Mouse (Mus musculus): Measurements from ENCODE around the gene Exoc2. TPM values are rescaled to one million over a fixed set of nuclear protein-coding genes. Genes with fewer than 3 reads are reported as not detected.

Gene Exoc2
- polyA plus RNA-seq, 1 experiment from 2014 or later = 17.1 TPM

DNA sequence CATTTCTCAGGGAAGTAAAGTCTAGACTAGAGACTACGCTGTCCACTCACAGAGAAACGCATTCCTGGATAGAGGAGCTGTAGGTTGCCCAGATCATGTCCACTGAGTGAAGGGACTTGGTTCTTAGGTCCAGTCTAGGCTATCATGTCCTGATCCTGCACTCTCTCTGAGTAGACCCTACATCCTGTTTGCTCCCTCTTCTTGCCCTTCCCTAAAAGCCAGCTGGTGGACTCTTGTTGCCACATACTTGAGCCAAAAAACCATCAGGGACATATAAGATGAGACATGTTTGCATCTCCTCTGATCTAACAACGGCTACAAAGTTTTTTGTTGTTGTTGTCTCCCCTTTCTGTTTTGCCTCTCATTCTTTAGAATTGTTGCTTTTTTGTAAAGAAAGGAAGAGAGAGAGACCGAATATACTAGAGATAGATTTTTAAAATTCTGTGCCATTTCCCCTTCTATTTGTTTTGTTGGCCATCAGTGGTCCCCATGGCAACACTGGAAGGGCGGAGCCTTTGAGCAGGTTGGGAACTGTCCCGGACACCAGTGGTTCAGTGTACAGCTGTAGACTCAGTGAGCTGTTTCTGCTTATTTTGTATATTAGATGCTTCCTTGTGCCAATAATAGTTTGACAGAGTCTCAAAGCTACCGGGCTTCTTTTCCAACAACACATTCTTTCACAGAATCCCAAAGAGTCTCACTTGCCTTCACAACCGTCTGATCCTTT lies 209.7 kb downstream of the Exoc2 start:
- DNase-seq (ENCODE audit: low spot score) (peak; percentile 78), ATAC-seq (peak; percentile 91)
- Histone ChIP-seq H3K27me3 (replicated peaks; ENCODE audit: insufficient read depth, low read length) (no peaks in the 10 kb centered on the region), H3K4me1 (ENCODE audit: insufficient read depth, low read depth, low read length) (no peaks in the 10 kb centered on the region), H3K36me3 (ENCODE audit: insufficient read depth, low read length) (no peaks in the 10 kb centered on the region), H3K9me3 (ENCODE audit: low read length) (no peaks in the 10 kb centered on the region), H3K9ac (replicated peaks; ENCODE audit: low read depth) (no peak overlapping the region), H3K4me3 (ENCODE audit: low read depth, low read length) (no peak overlapping the region), H3K4me2 (replicated peaks; ENCODE audit: low read depth, low read length) (no peak overlapping the region), H3K27ac (ENCODE audit: low read length) (no peak overlapping the region)
- TF ChIP-seq CTCF (IDR thresholded peaks at IDR 0.05) (no peak), EP300 (IDR thresholded peaks at IDR 0.05) (no peak)
- WGBS = 58% methylated on average over 8 of the region's 8 CpGs

Other genes with a start within 250 kb of the Exoc2 start
- 0.21 and 0.33 TPM in 2 replicates for gene Irf4, start 224.9 kb downstream of the Exoc2 start, polyA plus RNA-seq (2015; fragmentation: Nextera tagmentation; extraction: Ambion mirVana)
- gene Hus1b, start 26.3 kb downstream of the Exoc2 start, polyA plus RNA-seq (2015; fragmentation: Nextera tagmentation; extraction: Ambion mirVana) = 0.19 TPM in 1 of 2 replicates, not detected in the other
- gene Gm5447, start 111 bp upstream of the Exoc2 start, polyA plus RNA-seq (2015; fragmentation: Nextera tagmentation; extraction: Ambion mirVana) = 0.06 and 0.30 TPM in 2 replicates